14 mouse cellular contexts compared by ENCODE assay signal in genomic region chr9:22407633-22408032, GRCm38 (mm10). TPM values are rescaled to one million over a fixed set of nuclear protein-coding genes. Genes with fewer than 3 reads are reported as not detected.
"Had no signal": no experiment of that assay in that cellular context is flagged by ENCODE, and none has a peak within 500 bp of the region (broad histone marks: within the 10 kb centered on the region; RNA-seq: fewer than 3 reads in every experiment).

No protein-coding gene starts in this region.

RNA-seq across cellular contexts. Expression of gene Gm17545, which starts 46.5 kb away (rescaled TPM):
- total RNA-seq: neutrophil, adult 5-6 weeks had no signal
- polyA plus RNA-seq: neural tube, embryonic 12.5 days; neural tube, embryonic 13.5 days; neural tube, embryonic 14.5 days; neural tube, embryonic 15.5 days; small intestine, adult 2 months; spleen, adult 2 months; stomach, embryonic 14.5 days; stomach, embryonic 15.5 days; stomach, embryonic 16.5 days; testis, adult 2 months; thymus, adult 2 months; thymus, postnatal 0 days; urinary bladder, adult 2 months had no signal
